Mouse (Mus musculus) skeletal muscle tissue, adult 2 months (tissue): Measurements from ENCODE around the gene Myl6b.

Source experiments
- DNase-seq: peaks from one replicate; pipeline ENCODE4 v3.0.0-alpha.2; 2012; ENCODE audit warnings: low read depth, low spot score

Gene Myl6b

DNA sequence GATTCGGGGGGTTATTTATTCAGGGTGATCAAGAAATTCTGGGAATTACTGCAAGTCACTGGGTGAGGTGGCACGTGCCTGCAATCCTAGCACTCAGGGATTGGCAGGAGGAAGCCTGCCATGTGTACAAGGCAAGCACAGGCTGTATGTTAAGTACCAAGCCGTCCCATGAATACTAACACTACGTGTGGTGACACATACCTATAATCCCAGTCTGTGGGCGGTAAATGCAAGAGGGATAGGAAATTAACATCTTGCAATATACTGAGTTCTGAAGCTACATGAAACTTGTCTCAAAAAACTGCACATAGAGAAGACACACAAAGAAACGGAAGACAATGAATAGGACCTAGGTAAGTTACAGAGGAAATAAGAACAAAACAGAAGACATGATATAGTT is 47.5 kb downstream of the Myl6b start:
- DNase-seq = no peak

DNA sequence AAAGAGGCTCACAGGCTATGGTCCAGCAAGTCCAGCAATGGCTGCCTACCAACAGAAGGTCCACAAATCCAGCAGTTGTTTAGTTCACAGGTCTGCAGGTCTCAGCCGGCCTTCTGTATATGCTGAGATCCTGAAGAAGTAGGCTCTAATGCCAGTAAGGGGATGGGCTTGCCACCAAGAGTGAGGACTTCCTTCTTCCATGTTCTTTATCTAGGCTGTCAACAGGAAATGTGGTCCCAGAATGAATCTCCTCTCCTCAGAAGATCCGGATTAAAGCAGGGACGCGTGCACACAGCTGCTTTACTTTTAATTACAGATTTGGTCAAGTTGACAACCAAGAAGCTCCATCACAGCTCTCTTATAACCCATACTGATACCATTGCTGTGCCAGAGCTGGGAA is 53.1 kb downstream of the Myl6b start:
- DNase-seq = no peak

DNA sequence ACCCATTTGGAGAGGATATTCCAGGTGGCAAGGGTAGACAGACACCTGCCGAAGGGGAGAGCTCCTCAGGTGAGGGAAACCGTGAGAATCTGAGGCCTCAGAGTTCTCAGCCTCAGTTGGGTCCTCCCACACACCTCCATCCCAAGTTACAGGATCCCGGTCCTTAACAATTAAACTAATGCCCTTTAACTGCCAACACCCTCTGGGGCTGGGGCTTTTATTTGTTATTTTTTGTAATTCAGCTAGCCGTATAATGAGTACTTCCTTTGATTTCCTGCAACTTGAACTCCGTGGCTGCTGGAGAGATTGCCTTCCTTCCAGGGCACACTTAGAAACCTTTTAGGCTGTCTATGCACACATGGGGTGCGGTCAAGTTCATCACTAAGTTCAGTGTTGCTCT is 54.1 kb downstream of the Myl6b start:
- DNase-seq = no peak
